Mouse (Mus musculus) G1E-ER4 (cell line): ENCODE measurements around the gene Atxn1. TPM values are rescaled to one million over a fixed set of nuclear protein-coding genes. Genes with fewer than 3 reads are reported as not detected.

Experiments
- GATA1 ChIP-seq: IDR thresholded peaks from one replicate; pipeline ENCODE4 v1.8.0; 2012; ENCODE audit warnings: low read length, inconsistent platforms
- polyA plus RNA-seq: library from polyadenylated mRNA; stranded (reverse); fragments of >175 nt; gene quantifications from 2 replicates; pipeline ENCODE4 v1.2.3, GENCODE M21; 2012

Atxn1 gene
- polyA plus RNA-seq, 1 experiment: 5.5 TPM

GRCm38 (mm10) chr13:45693534-45693933 lies 271.3 kb downstream of the Atxn1 start:
- peak; percentile 69 for TF ChIP-seq GATA1

- no peak for TF ChIP-seq GATA1
These were observed 271.7 kb downstream of the Atxn1 start for GRCm38 (mm10) chr13:45693126-45693525.

- TF ChIP-seq GATA1: no peak
These were observed 272.4 kb downstream of the Atxn1 start for GRCm38 (mm10) chr13:45692440-45692839.

- TF ChIP-seq GATA1: no peak
These were observed 274.4 kb downstream of the Atxn1 start for GRCm38 (mm10) chr13:45690426-45690825.

- no peak for TF ChIP-seq GATA1
These were observed 275.9 kb downstream of the Atxn1 start for GRCm38 (mm10) chr13:45688864-45689263.

GRCm38 (mm10) chr13:45687581-45687980 lies 277.2 kb downstream of the Atxn1 start:
- no peak for TF ChIP-seq GATA1

- no peak for TF ChIP-seq GATA1
These were observed 278.6 kb downstream of the Atxn1 start for GRCm38 (mm10) chr13:45686309-45686582.

GRCm38 (mm10) chr13:45685575-45686308 lies 279.1 kb downstream of the Atxn1 start:
- no peak for TF ChIP-seq GATA1

GRCm38 (mm10) chr13:45684891-45685311 lies 279.9 kb downstream of the Atxn1 start:
- no peak for TF ChIP-seq GATA1

GRCm38 (mm10) chr13:45683991-45684390 lies 280.8 kb downstream of the Atxn1 start:
- TF ChIP-seq GATA1: no peak

GRCm38 (mm10) chr13:45681196-45681595 lies 283.6 kb downstream of the Atxn1 start:
- no peak for TF ChIP-seq GATA1

- TF ChIP-seq GATA1: no peak
These were observed 284.2 kb downstream of the Atxn1 start for GRCm38 (mm10) chr13:45680651-45681050.

- TF ChIP-seq GATA1: no peak
These were observed 285.7 kb downstream of the Atxn1 start for GRCm38 (mm10) chr13:45679096-45679495.

GRCm38 (mm10) chr13:45672628-45673027 lies 292.2 kb downstream of the Atxn1 start:
- no peak for TF ChIP-seq GATA1

GRCm38 (mm10) chr13:45669969-45670368 lies 294.8 kb downstream of the Atxn1 start:
- TF ChIP-seq GATA1: no peak

- no peak for TF ChIP-seq GATA1
These were observed 302.0 kb downstream of the Atxn1 start for GRCm38 (mm10) chr13:45662852-45663251.

GRCm38 (mm10) chr13:45662216-45662615 lies 302.6 kb downstream of the Atxn1 start:
- TF ChIP-seq GATA1: no peak
